Mouse (Mus musculus) embryonic facial prominence, embryonic 13.5 days (tissue): ENCODE measurements around the gene Msrb2. TPM values are rescaled to one million over a fixed set of nuclear protein-coding genes. Genes with fewer than 3 reads are reported as not detected.
A peak's percentile ranks its signal among the peaks of the same experiment; 100 is the strongest.

ENCODE experiments used
- ATAC-seq: fragments of 200-750 bp; cut with Nextera tagmentation; 2 replicates; pipeline ENCODE4 v1.8.0; 2017; ENCODE audit warnings: low read depth; ENCODE audit not compliant: insufficient number of reproducible peaks, insufficient read depth, low FRiP score, low TSS enrichment
- H3K27ac ChIP-seq: fragments of 300-500 bp; sonication (generic); 2 replicates; pipeline ENCODE4 v1.5.1; 2015; ENCODE audit warnings: moderate library complexity, mild to moderate bottlenecking, inconsistent platforms
- H3K27me3 ChIP-seq: fragments of 300-500 bp; sonication (generic); 2 replicates; pipeline ENCODE4 v1.6.1; 2015; ENCODE audit warnings: mild to moderate bottlenecking, inconsistent platforms
- H3K36me3 ChIP-seq: fragments of 300-500 bp; sonication (generic); 2 replicates; pipeline ENCODE4 v1.6.1; 2015; ENCODE audit warnings: mild to moderate bottlenecking, inconsistent platforms
- H3K4me1 ChIP-seq: fragments of 300-500 bp; sonication (generic); 2 replicates; pipeline ENCODE4 v1.6.1; 2015; ENCODE audit warnings: inconsistent platforms
- H3K4me2 ChIP-seq: fragments of 300-500 bp; sonication (generic); 2 replicates; pipeline ENCODE4 v1.6.1; 2015; ENCODE audit warnings: moderate library complexity, mild to moderate bottlenecking, inconsistent platforms
- H3K4me3 ChIP-seq: fragments of 300-500 bp; sonication (generic); 2 replicates; pipeline ENCODE4 v1.5.1; 2015; ENCODE audit warnings: mild to moderate bottlenecking, inconsistent platforms
- H3K9ac ChIP-seq: fragments of 300-500 bp; sonication (generic); 2 replicates; pipeline ENCODE4 v1.6.1; 2015; ENCODE audit warnings: mild to moderate bottlenecking, inconsistent platforms
- H3K9me3 ChIP-seq: fragments of 300-500 bp; sonication (generic); 2 replicates; pipeline ENCODE4 v1.6.1; 2016; ENCODE audit warnings: inconsistent platforms
- WGBS: fragments of 180-500 bp; shearing (Covaris S2); methylation state at CpG from one replicate; pipeline ENCODE4 v1.1.7; 2015; ENCODE audit warnings: mixed read lengths; 5-methylcytosine and 5-hydroxymethylcytosine counted together
- polyA plus RNA-seq: library from polyadenylated mRNA; unstranded; fragments of >200 nt; fragmentation: Nextera tagmentation; extraction: Ambion mirVana; gene quantifications from 2 replicates; pipeline ENCODE4 v1.2.1, GENCODE M21; 2015

Msrb2 gene
- polyA plus RNA-seq, 1 experiment from 2014 or later, result 29.2 TPM

DNA sequence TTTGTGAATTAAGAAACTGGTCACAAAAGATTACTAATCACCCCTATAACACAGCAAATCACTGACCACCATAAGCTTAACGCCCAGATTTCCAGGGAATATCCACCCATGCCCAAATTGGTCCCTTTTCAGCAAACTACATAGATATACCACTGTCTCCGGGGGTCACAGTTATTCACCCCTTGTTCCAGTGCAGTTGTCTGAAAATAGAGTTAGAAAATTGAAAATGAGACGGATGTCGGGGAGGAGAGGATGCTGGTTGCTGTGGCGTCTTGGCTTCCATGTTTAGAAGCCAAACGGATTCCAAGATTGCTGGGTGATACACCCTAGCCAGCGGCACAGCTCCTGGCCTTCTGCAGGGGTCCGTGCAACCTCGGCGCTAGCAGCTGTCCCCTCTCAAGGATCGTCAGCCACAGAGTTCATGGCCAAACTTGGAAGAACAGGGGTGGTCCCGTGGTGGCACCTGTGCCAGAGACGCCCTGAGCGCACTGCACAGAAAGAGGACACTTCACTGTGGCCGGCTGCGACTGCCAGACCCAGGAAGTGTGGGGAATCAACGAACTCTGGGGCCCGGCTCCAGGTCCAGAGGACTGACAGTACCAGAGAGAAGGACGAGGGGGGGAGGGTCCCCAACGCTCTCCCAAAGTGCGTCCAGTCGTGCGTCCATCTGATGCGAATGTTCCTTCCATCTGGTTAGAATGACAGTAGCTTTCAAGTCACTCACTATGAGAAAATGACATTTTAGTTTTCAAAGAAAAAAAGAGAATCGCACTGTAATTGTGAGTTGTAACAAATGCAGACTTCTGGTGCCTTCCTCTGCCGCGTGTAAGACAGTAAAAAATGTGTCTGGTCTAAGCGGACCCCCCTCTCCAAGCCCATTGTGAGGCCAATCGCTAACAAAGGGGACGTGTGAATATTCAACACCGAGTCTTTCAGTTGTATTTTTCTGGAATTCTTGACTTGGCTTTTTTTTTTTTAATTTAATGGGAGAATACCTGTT lies 58.8 kb downstream of the Msrb2 start:
- no peak overlapping the region for H3K4me2 ChIP-seq
- H3K4me3 ChIP-seq, result no peak overlapping the region
- H3K9ac ChIP-seq, result no peak overlapping the region
- H3K9me3 ChIP-seq, result no peaks in the 10 kb centered on the region
- H3K4me1 ChIP-seq, result peaks cover 20% of the 10 kb centered on the region
- no peak for ATAC-seq
- H3K27ac ChIP-seq, result no peak overlapping the region
- H3K27me3 ChIP-seq, result peaks cover 93% of the 10 kb centered on the region
- H3K36me3 ChIP-seq, result no peaks in the 10 kb centered on the region
- WGBS, result 3% methylated on average over 31 of the region's 31 CpGs

DNA sequence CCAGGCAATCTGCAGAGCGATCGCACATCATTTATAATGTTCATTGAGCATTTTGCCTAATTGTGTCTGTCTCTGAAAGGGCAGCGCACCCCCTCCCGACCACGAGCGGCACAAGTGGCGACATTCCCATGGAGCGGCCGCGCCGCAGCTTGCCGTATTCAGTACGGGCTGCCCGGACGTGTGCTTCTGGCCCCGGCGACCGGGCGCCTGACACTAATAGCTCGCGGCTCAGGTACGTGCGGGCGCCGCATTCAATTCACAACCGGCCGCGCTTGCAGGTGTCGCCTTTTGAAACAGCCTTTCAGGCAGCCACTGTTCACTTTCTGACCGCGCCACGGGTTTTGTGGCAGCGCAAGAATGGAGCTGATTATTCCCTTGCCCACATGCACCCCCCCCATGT lies 59.5 kb downstream of the Msrb2 start:
- H3K4me2 ChIP-seq, result peak overlapping the region; percentile 37
- peaks cover 93% of the 10 kb centered on the region for H3K27me3 ChIP-seq
- H3K9me3 ChIP-seq, result no peaks in the 10 kb centered on the region
- H3K9ac ChIP-seq, result no peak overlapping the region
- H3K4me1 ChIP-seq, result peaks cover 20% of the 10 kb centered on the region
- H3K4me3 ChIP-seq, result peak overlapping the region; percentile 20; the same call in 1 of the 2 replicates
- H3K27ac ChIP-seq, result no peak overlapping the region
- no peak for ATAC-seq
- H3K36me3 ChIP-seq, result no peaks in the 10 kb centered on the region
- under 1% methylated on average over 33 of the region's 33 CpGs for WGBS

DNA sequence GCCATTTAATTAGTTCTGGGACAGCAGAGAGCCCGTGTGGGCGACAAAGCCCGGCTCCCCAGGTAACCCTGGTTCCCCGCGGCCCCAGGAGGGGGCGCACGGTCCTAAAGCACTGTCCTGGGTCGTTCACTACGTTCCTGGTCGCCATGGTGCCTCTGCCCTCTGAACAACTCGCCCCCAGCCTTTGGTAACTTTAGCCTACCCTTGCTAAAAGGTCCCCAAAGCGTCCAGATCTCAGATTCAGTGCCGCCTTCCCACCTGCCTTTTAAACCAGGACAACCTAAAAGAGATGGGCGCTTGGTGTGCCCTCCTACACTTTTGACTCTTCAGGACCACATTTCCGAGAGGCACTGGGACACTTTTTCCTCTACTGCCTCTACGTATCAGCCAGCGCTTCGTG lies 59.9 kb downstream of the Msrb2 start:
- H3K4me3 ChIP-seq, result peak overlapping the region; percentile 20; the same call in 1 of the 2 replicates
- no peak overlapping the region for H3K27ac ChIP-seq
- H3K9ac ChIP-seq, result no peak overlapping the region
- H3K4me2 ChIP-seq, result peak overlapping the region; percentile 37
- H3K27me3 ChIP-seq, result peaks cover 96% of the 10 kb centered on the region
- H3K9me3 ChIP-seq, result no peaks in the 10 kb centered on the region
- H3K4me1 ChIP-seq, result peaks cover 20% of the 10 kb centered on the region
- ATAC-seq, result no peak
- no peaks in the 10 kb centered on the region for H3K36me3 ChIP-seq
- under 1% methylated on average over 18 of the region's 18 CpGs for WGBS

DNA sequence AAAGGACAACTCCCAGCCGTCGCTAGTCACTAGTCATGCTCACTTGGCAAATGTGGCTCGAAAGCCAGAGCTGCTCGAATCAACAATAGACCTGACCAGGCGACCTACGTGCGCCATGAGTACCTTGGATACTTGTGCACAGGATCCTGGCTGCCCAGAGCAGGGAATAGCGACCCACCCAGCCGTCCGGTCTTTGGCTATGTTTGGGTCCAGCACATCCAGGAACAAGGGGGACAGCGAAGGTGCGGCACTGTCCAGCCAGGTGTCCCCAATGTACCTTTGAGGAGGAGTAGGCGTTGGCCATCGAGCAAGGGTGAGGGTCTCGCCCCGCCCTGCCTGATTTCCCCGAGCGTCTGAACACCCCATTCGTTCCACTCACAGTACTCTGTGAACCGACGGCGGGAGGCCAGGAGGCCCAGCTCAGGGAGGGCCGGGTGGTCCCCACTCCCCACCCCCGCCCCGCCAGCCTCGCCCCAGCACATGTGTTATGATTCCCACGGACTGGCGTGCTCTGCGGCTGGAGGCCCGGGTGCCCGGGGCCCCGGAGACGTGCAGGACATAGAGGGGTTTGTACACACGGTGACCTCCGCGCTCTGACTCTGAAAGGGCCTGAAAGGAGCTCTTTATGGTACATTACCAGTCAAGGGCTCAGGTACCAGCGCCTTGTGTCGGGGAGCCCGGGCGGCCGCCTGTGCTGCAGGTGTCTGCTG lies 60.5 kb downstream of the Msrb2 start:
- no peak for ATAC-seq
- Histone ChIP-seq H3K4me2 (peak overlapping the region; percentile 14; the same call in 1 of the 2 replicates), H3K9ac (no peak overlapping the region), H3K27ac (no peak overlapping the region), H3K4me1 (peaks cover 20% of the 10 kb centered on the region), H3K36me3 (no peaks in the 10 kb centered on the region), H3K9me3 (no peaks in the 10 kb centered on the region), H3K4me3 (peak overlapping the region; percentile 7; the same call in 1 of the 2 replicates), H3K27me3 (peaks cover 95% of the 10 kb centered on the region)
- WGBS, result 1% methylated on average over 41 of the region's 41 CpGs

DNA sequence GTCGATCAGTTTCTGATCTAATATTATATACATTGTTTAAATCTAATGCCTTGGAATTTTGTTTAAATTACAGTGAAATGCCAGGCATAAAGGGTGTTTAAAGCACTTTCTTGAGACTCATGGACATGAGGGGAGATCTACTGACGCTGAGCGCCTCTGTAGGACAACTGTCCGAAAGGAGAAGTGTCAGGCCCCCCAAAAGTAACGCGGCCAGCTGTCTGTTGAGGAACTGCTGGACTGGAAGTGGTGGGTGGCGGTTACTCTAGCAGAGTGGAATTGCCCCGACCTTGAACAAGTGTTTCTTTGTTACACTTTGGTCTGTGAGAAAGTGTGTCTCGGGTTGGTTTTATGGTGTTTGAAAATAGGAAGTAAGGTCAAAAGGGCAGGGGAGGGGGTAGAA lies 73.1 kb downstream of the Msrb2 start:
- WGBS, result 2% methylated on average over 9 of the region's 9 CpGs

More for the DNA sequence above, 73.1 kb downstream of the Msrb2 start:
- Histone ChIP-seq H3K4me3 (no peak overlapping the region), H3K9me3 (no peaks in the 10 kb centered on the region), H3K36me3 (no peaks in the 10 kb centered on the region), H3K9ac (no peak overlapping the region), H3K4me1 (peaks cover 23% of the 10 kb centered on the region), H3K4me2 (no peak overlapping the region), H3K27ac (no peak overlapping the region), H3K27me3 (peaks cover 94% of the 10 kb centered on the region)
- no peak for ATAC-seq

Other genes with a start within 250 kb of the Msrb2 start
- 0.12 and 0.18 TPM in 2 replicates for gene Armc3, start 172.1 kb upstream of the Msrb2 start, polyA plus RNA-seq
- not detected in 2 replicates for gene Ptf1a, start 74.2 kb downstream of the Msrb2 start, polyA plus RNA-seq
- not detected in 2 replicates for gene 4921504E06Rik, start 182.5 kb downstream of the Msrb2 start, polyA plus RNA-seq